Mouse (Mus musculus) forebrain, embryonic 15.5 days (tissue): ENCODE measurements around the gene Opn5. TPM values are rescaled to one million over a fixed set of nuclear protein-coding genes. Genes with fewer than 3 reads are reported as not detected.

Source experiments
- ATAC-seq: fragments of 200-750 bp; cut with Nextera tagmentation; replicated peaks from 2 replicates; pipeline ENCODE4 v1.8.0; 2017; ENCODE audit warnings: mild to moderate bottlenecking, moderate TSS enrichment, moderate library complexity
- H3K27ac ChIP-seq: fragments of 300-500 bp; sonication (generic); replicated peaks from 2 replicates; pipeline ENCODE4 v1.5.1; 2015; ENCODE audit warnings: mild to moderate bottlenecking, inconsistent platforms
- H3K27me3 ChIP-seq: fragments of 300-500 bp; sonication (generic); 2 replicates; pipeline ENCODE4 v1.6.1; 2015; ENCODE audit warnings: inconsistent platforms
- H3K36me3 ChIP-seq: fragments of 300-500 bp; sonication (generic); 2 replicates; pipeline ENCODE4 v1.6.1; 2015; ENCODE audit warnings: mild to moderate bottlenecking, inconsistent platforms
- H3K4me1 ChIP-seq: fragments of 300-500 bp; sonication (generic); 2 replicates; pipeline ENCODE4 v1.6.1; 2015; ENCODE audit warnings: inconsistent platforms
- H3K4me2 ChIP-seq: fragments of 300-500 bp; sonication (generic); replicated peaks from 2 replicates; pipeline ENCODE4 v1.6.1; 2015; ENCODE audit warnings: mild to moderate bottlenecking, inconsistent platforms
- H3K4me3 ChIP-seq: fragments of 300-500 bp; sonication (generic); 2 replicates; pipeline ENCODE4 v1.5.1; 2015; ENCODE audit warnings: mild to moderate bottlenecking, inconsistent platforms
- H3K9ac ChIP-seq: fragments of 300-500 bp; sonication (generic); replicated peaks from 2 replicates; pipeline ENCODE4 v1.6.1; 2015; ENCODE audit warnings: mild to moderate bottlenecking, inconsistent platforms
- H3K9me3 ChIP-seq: fragments of 300-500 bp; sonication (generic); 2 replicates; pipeline ENCODE4 v1.6.1; 2016; ENCODE audit warnings: inconsistent platforms
- WGBS: fragments of 180-500 bp; shearing (Covaris S2); methylation state at CpG from one replicate; pipeline ENCODE4 v1.1.7; 2015; ENCODE audit warnings: mixed read lengths; 5-methylcytosine and 5-hydroxymethylcytosine counted together
- polyA plus RNA-seq: library from polyadenylated mRNA; unstranded; fragments of >200 nt; fragmentation: Nextera tagmentation; extraction: Ambion mirVana; gene quantifications from 2 replicates; pipeline ENCODE4 v1.2.1, GENCODE M21; 2015

Gene Opn5
- polyA plus RNA-seq, 1 experiment from 2014 or later, result not detected

DNA sequence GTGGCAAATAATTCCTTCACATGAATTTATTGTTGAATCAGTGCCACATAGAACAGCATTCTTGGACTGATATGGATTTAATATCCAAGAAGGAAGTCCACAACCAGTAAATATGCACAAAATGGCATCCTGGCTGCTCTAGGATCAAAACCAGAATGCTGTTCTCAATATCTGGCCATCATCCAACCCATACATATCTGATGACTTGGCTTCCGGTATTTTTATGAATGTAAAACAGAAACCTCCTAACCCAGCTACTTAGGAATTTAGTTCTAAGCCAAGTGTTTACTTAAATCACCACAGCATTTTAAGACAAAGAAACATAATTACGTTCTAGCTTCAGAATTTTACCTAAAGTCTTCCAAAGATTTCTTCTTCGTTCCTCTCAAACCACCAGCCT, 31.0 kb downstream of the Opn5 start:
- H3K36me3 ChIP-seq, result no peaks in the 10 kb centered on the region
- no peaks in the 10 kb centered on the region for H3K27me3 ChIP-seq
- WGBS, result 84% methylated on average over 3 of the region's 3 CpGs
- no peak overlapping the region for H3K4me2 ChIP-seq
- peaks cover 9% of the 10 kb centered on the region; the same call in 1 of the 2 replicates for H3K4me1 ChIP-seq
- H3K27ac ChIP-seq, result no peak overlapping the region
- H3K4me3 ChIP-seq, result no peak overlapping the region
- no peak for ATAC-seq
- no peaks in the 10 kb centered on the region for H3K9me3 ChIP-seq
- no peak overlapping the region for H3K9ac ChIP-seq

DNA sequence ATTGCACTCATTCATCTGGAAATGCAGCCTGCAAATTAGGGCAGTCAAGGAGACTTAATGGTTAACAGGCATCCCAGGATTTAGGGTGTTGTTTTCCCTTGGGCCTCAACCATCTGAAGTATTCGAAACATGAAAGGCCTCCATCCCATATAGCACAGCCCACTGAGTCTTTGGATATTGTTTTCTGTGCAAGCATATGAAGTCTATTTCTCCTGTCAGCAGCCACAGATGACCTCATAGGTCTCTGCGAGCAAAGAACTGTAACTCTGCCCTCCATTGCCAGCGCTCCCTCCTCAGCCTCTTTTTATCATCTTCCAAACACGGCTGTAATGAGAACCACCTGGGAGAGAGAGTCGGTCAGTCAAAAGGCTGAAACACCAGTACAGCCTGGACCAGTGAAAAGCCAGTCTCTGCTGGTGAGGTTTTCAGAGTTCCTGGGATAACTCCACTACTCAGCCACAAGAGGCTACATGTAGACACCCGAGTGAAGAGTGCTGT, 34.5 kb downstream of the Opn5 start:
- peaks cover 9% of the 10 kb centered on the region; the same call in 1 of the 2 replicates for H3K4me1 ChIP-seq
- H3K4me3 ChIP-seq, result no peak overlapping the region
- H3K4me2 ChIP-seq, result no peak overlapping the region
- 10% methylated on average over 6 of the region's 6 CpGs for WGBS
- no peaks in the 10 kb centered on the region for H3K27me3 ChIP-seq
- peak overlapping the region; percentile 36; the same call in 1 of the 2 replicates for H3K27ac ChIP-seq
- H3K9ac ChIP-seq, result no peak overlapping the region
- ATAC-seq, result peak; percentile 83
- H3K9me3 ChIP-seq, result no peaks in the 10 kb centered on the region
- no peaks in the 10 kb centered on the region for H3K36me3 ChIP-seq

DNA sequence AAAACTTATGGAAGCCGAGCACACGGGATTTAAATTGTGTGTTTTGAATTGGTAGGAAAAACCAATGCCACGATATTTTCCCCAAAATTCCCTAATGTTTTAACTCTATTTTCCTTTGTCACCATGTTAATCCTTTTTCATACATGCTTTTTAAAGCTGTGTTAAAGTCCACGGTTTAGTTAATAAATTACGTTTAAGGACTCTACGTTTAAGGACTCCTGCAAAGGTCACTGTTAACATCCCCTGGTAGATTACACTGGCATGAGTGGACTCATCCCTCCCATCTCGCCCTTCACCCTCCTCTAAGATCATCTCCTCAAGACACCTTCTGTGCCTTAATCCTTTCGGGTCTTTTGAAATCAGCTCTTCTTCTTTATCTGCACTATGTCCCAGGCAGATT, 37.4 kb downstream of the Opn5 start:
- H3K9ac ChIP-seq, result no peak overlapping the region
- H3K4me1 ChIP-seq, result peaks cover 9% of the 10 kb centered on the region; the same call in 1 of the 2 replicates
- 87% methylated on average over 8 of the region's 8 CpGs for WGBS
- no peak overlapping the region for H3K27ac ChIP-seq
- no peaks in the 10 kb centered on the region for H3K27me3 ChIP-seq
- H3K4me3 ChIP-seq, result no peak overlapping the region
- ATAC-seq, result no peak
- H3K4me2 ChIP-seq, result no peak overlapping the region
- H3K9me3 ChIP-seq, result no peaks in the 10 kb centered on the region
- H3K36me3 ChIP-seq, result no peaks in the 10 kb centered on the region

DNA sequence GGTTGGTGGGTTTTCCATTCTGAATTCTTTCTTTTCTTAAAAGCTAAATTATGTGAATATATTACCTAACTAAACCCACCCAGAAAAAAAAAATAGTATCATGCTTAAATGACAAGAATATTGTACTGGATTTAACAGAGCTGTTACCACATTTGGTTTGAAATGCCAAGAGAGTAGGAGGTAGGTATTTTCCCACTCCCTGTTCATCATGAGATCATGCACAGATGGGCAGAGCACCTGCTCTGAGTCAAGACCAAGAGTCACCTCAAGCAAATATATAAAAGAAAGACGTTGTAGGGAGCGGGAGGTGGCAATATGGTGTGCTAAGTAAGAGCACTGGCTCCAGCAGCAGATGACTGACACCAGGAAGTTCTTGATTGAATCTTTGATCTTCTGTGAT, 61.6 kb downstream of the Opn5 start:
- Histone ChIP-seq H3K4me3 (no peak overlapping the region), H3K27me3 (no peaks in the 10 kb centered on the region), H3K4me1 (no peaks in the 10 kb centered on the region), H3K27ac (no peak overlapping the region), H3K9me3 (no peaks in the 10 kb centered on the region), H3K9ac (no peak overlapping the region), H3K4me2 (no peak overlapping the region), H3K36me3 (no peaks in the 10 kb centered on the region)
- 95% methylated on average over 2 of the region's 2 CpGs for WGBS
- ATAC-seq, result no peak

DNA sequence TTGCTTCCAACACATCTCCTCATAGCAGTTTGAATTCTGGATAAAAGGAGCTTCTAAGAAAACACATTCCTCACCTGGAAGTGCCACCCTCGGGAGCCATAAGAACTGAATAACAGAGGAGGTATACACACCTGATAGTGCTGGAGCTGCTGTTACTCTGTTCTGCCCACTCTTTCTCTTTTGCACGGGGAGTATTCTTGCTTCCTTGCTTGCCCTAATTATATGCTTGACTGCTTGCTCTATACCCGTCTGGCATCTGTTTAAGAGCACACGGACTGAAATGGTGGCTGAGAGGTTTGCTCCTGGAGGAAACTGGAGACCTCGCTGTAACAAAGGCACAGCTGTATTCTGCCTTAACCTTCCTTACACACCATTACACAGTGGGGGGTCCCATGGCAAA, 81.0 kb downstream of the Opn5 start:
- H3K27ac ChIP-seq, result no peak overlapping the region
- no peak overlapping the region for H3K9ac ChIP-seq
- WGBS, result 15% methylated on average over 5 of the region's 5 CpGs
- no peaks in the 10 kb centered on the region for H3K27me3 ChIP-seq
- no peak for ATAC-seq
- H3K9me3 ChIP-seq, result no peaks in the 10 kb centered on the region
- no peak overlapping the region for H3K4me3 ChIP-seq
- H3K4me2 ChIP-seq, result no peak overlapping the region
- no peaks in the 10 kb centered on the region for H3K36me3 ChIP-seq
- no peaks in the 10 kb centered on the region for H3K4me1 ChIP-seq

DNA sequence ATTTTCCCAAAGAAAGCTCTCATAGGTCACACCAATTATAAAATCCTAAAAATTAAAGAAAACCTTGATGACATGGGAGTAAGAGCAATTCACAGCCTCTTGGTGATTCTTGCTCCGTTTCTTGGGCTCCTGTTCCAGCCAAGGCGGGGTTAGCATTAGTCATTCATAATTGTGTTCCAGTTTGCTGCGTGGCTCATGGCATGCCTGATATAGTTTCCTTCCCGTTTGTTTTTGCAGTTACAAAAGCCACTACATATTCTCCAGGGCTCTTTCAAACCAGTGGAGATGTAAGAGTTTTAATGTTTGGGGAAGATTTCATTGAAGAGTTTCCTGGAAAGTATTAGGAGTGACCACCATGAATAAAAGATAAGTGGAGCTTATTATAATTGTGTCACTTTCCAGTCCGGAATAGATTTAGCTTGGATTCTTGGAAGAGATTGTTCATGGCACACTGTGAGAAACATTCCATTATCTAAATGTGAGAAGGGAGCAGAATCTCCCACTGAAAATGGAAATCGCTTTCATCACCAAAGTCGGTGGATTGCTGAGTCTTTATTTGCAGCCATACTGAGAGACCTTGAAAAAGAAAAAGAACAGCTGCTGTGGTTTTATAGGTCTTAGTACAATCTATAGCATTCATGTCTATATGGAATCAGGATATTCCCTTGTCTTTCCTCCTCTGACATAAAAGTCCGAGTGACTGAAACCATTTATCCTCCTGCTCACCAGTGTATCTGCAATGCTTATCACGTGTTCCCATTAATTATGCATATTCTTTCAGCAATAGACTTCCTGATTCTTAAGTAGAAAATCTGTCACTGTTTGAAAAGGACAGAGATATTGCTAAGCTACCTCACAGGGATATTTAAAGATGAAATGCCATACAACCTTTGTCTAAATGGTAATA, 101.6 kb downstream of the Opn5 start:
- Histone ChIP-seq H3K27me3 (no peaks in the 10 kb centered on the region), H3K27ac (no peak overlapping the region), H3K4me3 (no peak overlapping the region), H3K4me2 (no peak overlapping the region), H3K36me3 (no peaks in the 10 kb centered on the region), H3K9me3 (no peaks in the 10 kb centered on the region), H3K9ac (no peak overlapping the region), H3K4me1 (no peaks in the 10 kb centered on the region)
- 63% methylated on average over 9 of the region's 9 CpGs for WGBS
- no peak for ATAC-seq

Other genes with a start within 250 kb of the Opn5 start
- 0.14 TPM in 1 of 2 replicates, not detected in the other for gene Adgrf4, start 80.9 kb upstream of the Opn5 start, polyA plus RNA-seq
- gene Adgrf2, start 130.8 kb upstream of the Opn5 start, polyA plus RNA-seq, result 0.08 TPM in 2 replicates